Mouse (Mus musculus) erythroblast, adult 5-6 weeks (primary cell): Measurements from ENCODE around the gene Knop1. TPM values are rescaled to one million over a fixed set of nuclear protein-coding genes. Genes with fewer than 3 reads are reported as not detected.

Source experiments
- ATAC-seq: replicated peaks from 2 replicates; pipeline ENCODE4 v1.8.0; 2016; ENCODE audit warnings: moderate number of reproducible peaks, mild to moderate bottlenecking, moderate TSS enrichment, inconsistent platforms; ENCODE audit not compliant: poor library complexity, low FRiP score, severe bottlenecking
- total RNA-seq, 2 experiments: library from RNA; stranded (forward) in 1 of 2; stranded (reverse) in 1 of 2; fragments of 150-400 nt in 1 of 2; fragments of 200-764, 138-1000 nt in 1 of 2; gene quantifications; 2 replicates each; pipeline versions ENCODE4 v1.2.3 to v1.2.4; 2015 to 2017; ENCODE audit warnings: low replicate concordance in 2 of 2

Knop1 gene
- total RNA-seq, 2 experiments from 2014 or later: 5.2 to 7.2 TPM

- no peak for ATAC-seq
Observed at GRCm38 (mm10) chr7:118849543-118850250, 6.4 kb downstream of the Knop1 start.

GRCm38 (mm10) chr7:118848796-118849195 is 7.3 kb downstream of the Knop1 start:
- no peak for ATAC-seq

GRCm38 (mm10) chr7:118846329-118846728 is 9.7 kb downstream of the Knop1 start:
- ATAC-seq: no peak

- no peak for ATAC-seq
Observed at GRCm38 (mm10) chr7:118845141-118845540, 10.9 kb downstream of the Knop1 start.

GRCm38 (mm10) chr7:118842938-118843337 is 13.1 kb downstream of the Knop1 start:
- no peak for ATAC-seq

GRCm38 (mm10) chr7:118841796-118842195 is 14.3 kb downstream of the Knop1 start:
- ATAC-seq: no peak

GRCm38 (mm10) chr7:118841030-118841745 is 14.9 kb downstream of the Knop1 start:
- ATAC-seq: no peak

- ATAC-seq: no peak
Observed at GRCm38 (mm10) chr7:118837901-118838300, 18.2 kb downstream of the Knop1 start.

GRCm38 (mm10) chr7:118827975-118828416 is 28.1 kb downstream of the Knop1 start:
- peak; percentile 68 for ATAC-seq

- ATAC-seq: no peak
Observed at GRCm38 (mm10) chr7:118824451-118824850, 31.6 kb downstream of the Knop1 start.

GRCm38 (mm10) chr7:118821887-118822556 is 34.0 kb downstream of the Knop1 start:
- ATAC-seq: no peak

- ATAC-seq: no peak
Observed at GRCm38 (mm10) chr7:118821356-118821755, 34.7 kb downstream of the Knop1 start.

- ATAC-seq: no peak
Observed at GRCm38 (mm10) chr7:118819666-118820065, 36.4 kb downstream of the Knop1 start.

- ATAC-seq: no peak
Observed at GRCm38 (mm10) chr7:118817741-118818140, 38.3 kb downstream of the Knop1 start.

GRCm38 (mm10) chr7:118816275-118816674 is 39.8 kb downstream of the Knop1 start:
- no peak for ATAC-seq

- no peak for ATAC-seq
Observed at GRCm38 (mm10) chr7:118813592-118813991, 42.5 kb downstream of the Knop1 start.

GRCm38 (mm10) chr7:118811407-118812106 is 44.5 kb downstream of the Knop1 start:
- ATAC-seq: no peak

- no peak for ATAC-seq
Observed at GRCm38 (mm10) chr7:118807899-118808298, 48.2 kb downstream of the Knop1 start.

- no peak for ATAC-seq
Observed at GRCm38 (mm10) chr7:118806631-118807411, 49.2 kb downstream of the Knop1 start.
